Mouse (Mus musculus): ENCODE results near the gene Fam234b. TPM values are rescaled to one million over a fixed set of nuclear protein-coding genes. Genes with fewer than 3 reads are reported as not detected.

Gene Fam234b
- polyA plus RNA-seq, 1 experiment from 2014 or later, result 20.9 TPM

GRCm38 (mm10) chr6:135219916-135220315, 22.1 kb downstream of the Fam234b start:
- Histone ChIP-seq H3K27ac (ENCODE audit: low read depth, low read length) (no peak overlapping the region), H3K9me3 (ENCODE audit: control insufficient read depth) (no peaks in the 10 kb centered on the region), H3K4me3 (ENCODE audit: low read depth, low read length) (no peak overlapping the region), H3K36me3 (ENCODE audit: control insufficient read depth, insufficient read depth) (peaks cover 50% of the 10 kb centered on the region), H3K4me1 (replicated peaks; ENCODE audit: control insufficient read depth, insufficient read depth, low read length) (no peaks in the 10 kb centered on the region), H3K4me2 (replicated peaks; ENCODE audit: low read depth) (no peak overlapping the region), H3K9ac (ENCODE audit: low read depth, low read length) (no peak overlapping the region), H3K27me3 (replicated peaks; ENCODE audit: control insufficient read depth, insufficient read depth, low read length) (no peaks in the 10 kb centered on the region)
- TF ChIP-seq CTCF (IDR thresholded peaks at IDR 0.05; ENCODE audit: low read depth), result no peak
- no peak for ATAC-seq
- WGBS, result 87% methylated on average over 5 of the region's 5 CpGs

GRCm38 (mm10) chr6:135223786-135224416, 26.1 kb downstream of the Fam234b start:
- no peak overlapping the region for H3K4me2 ChIP-seq (replicated peaks; ENCODE audit: low read depth)
- no peak for ATAC-seq
- H3K4me3 ChIP-seq (ENCODE audit: low read depth, low read length), result no peak overlapping the region
- no peak overlapping the region for H3K9ac ChIP-seq (ENCODE audit: low read depth, low read length)
- no peaks in the 10 kb centered on the region for H3K4me1 ChIP-seq (replicated peaks; ENCODE audit: control insufficient read depth, insufficient read depth, low read length)
- H3K27me3 ChIP-seq (replicated peaks; ENCODE audit: control insufficient read depth, insufficient read depth, low read length), result no peaks in the 10 kb centered on the region
- H3K9me3 ChIP-seq (ENCODE audit: control insufficient read depth), result no peaks in the 10 kb centered on the region
- no peak for TF ChIP-seq CTCF (IDR thresholded peaks at IDR 0.05; ENCODE audit: low read depth)
- 77% methylated on average over 6 of the region's 6 CpGs for WGBS
- no peak overlapping the region for H3K27ac ChIP-seq (ENCODE audit: low read depth, low read length)
- H3K36me3 ChIP-seq (ENCODE audit: control insufficient read depth, insufficient read depth), result peaks cover 54% of the 10 kb centered on the region

GRCm38 (mm10) chr6:135228465-135228941, 30.7 kb downstream of the Fam234b start:
- Histone ChIP-seq H3K27ac (ENCODE audit: low read depth, low read length) (no peak overlapping the region; the same call in 1 of the 2 replicates), H3K9ac (ENCODE audit: low read depth, low read length) (no peak overlapping the region), H3K4me1 (replicated peaks; ENCODE audit: control insufficient read depth, insufficient read depth, low read length) (no peaks in the 10 kb centered on the region), H3K4me3 (ENCODE audit: low read depth, low read length) (no peak overlapping the region), H3K36me3 (ENCODE audit: control insufficient read depth, insufficient read depth) (peaks cover 60% of the 10 kb centered on the region), H3K9me3 (ENCODE audit: control insufficient read depth) (no peaks in the 10 kb centered on the region), H3K4me2 (replicated peaks; ENCODE audit: low read depth) (no peak overlapping the region), H3K27me3 (replicated peaks; ENCODE audit: control insufficient read depth, insufficient read depth, low read length) (no peaks in the 10 kb centered on the region)
- no peak for TF ChIP-seq CTCF (IDR thresholded peaks at IDR 0.05; ENCODE audit: low read depth)
- ATAC-seq, result no peak
- 75% methylated on average over 10 of the region's 10 CpGs for WGBS

- no peak for ATAC-seq
- 85% methylated on average over 6 of the region's 6 CpGs for WGBS
Measured at GRCm38 (mm10) chr6:135230586-135230985, 32.8 kb downstream of the Fam234b start.

GRCm38 (mm10) chr6:135232443-135233182, 34.8 kb downstream of the Fam234b start:
- TF ChIP-seq CTCF (IDR thresholded peaks at IDR 0.05; ENCODE audit: low read depth), result no peak
- ATAC-seq, result no peak

More at GRCm38 (mm10) chr6:135230586-135230985, 32.8 kb downstream of the Fam234b start:
- no peak for TF ChIP-seq CTCF (IDR thresholded peaks at IDR 0.05; ENCODE audit: low read depth)
- no peak overlapping the region for H3K4me2 ChIP-seq (replicated peaks; ENCODE audit: low read depth)
- no peak overlapping the region for H3K4me3 ChIP-seq (ENCODE audit: low read depth, low read length)
- no peaks in the 10 kb centered on the region for H3K9me3 ChIP-seq (ENCODE audit: control insufficient read depth)
- peaks cover 67% of the 10 kb centered on the region for H3K36me3 ChIP-seq (ENCODE audit: control insufficient read depth, insufficient read depth)
- no peaks in the 10 kb centered on the region for H3K4me1 ChIP-seq (replicated peaks; ENCODE audit: control insufficient read depth, insufficient read depth, low read length)
- no peaks in the 10 kb centered on the region for H3K27me3 ChIP-seq (replicated peaks; ENCODE audit: control insufficient read depth, insufficient read depth, low read length)
- no peak overlapping the region for H3K27ac ChIP-seq (ENCODE audit: low read depth, low read length)
- H3K9ac ChIP-seq (ENCODE audit: low read depth, low read length), result no peak overlapping the region

GRCm38 (mm10) chr6:135235742-135236141, 38.0 kb downstream of the Fam234b start:
- no peak for TF ChIP-seq CTCF (IDR thresholded peaks at IDR 0.05; ENCODE audit: low read depth)
- WGBS, result 90% methylated on average over 3 of the region's 3 CpGs
- Histone ChIP-seq H3K9ac (ENCODE audit: low read depth, low read length) (no peak overlapping the region), H3K36me3 (ENCODE audit: control insufficient read depth, insufficient read depth) (peaks cover 45% of the 10 kb centered on the region), H3K27ac (ENCODE audit: low read depth, low read length) (no peak overlapping the region), H3K4me3 (ENCODE audit: low read depth, low read length) (no peak overlapping the region), H3K4me2 (replicated peaks; ENCODE audit: low read depth) (no peak overlapping the region), H3K27me3 (replicated peaks; ENCODE audit: control insufficient read depth, insufficient read depth, low read length) (no peaks in the 10 kb centered on the region), H3K4me1 (replicated peaks; ENCODE audit: control insufficient read depth, insufficient read depth, low read length) (no peaks in the 10 kb centered on the region), H3K9me3 (ENCODE audit: control insufficient read depth) (no peaks in the 10 kb centered on the region)
- no peak for ATAC-seq

More at GRCm38 (mm10) chr6:135232443-135233182, 34.8 kb downstream of the Fam234b start:
- no peak overlapping the region for H3K27ac ChIP-seq (ENCODE audit: low read depth, low read length)
- no peak overlapping the region for H3K4me2 ChIP-seq (replicated peaks; ENCODE audit: low read depth)
- H3K9me3 ChIP-seq (ENCODE audit: control insufficient read depth), result no peaks in the 10 kb centered on the region
- H3K4me1 ChIP-seq (replicated peaks; ENCODE audit: control insufficient read depth, insufficient read depth, low read length), result no peaks in the 10 kb centered on the region
- no peak overlapping the region for H3K4me3 ChIP-seq (ENCODE audit: low read depth, low read length)
- no peak overlapping the region for H3K9ac ChIP-seq (ENCODE audit: low read depth, low read length)
- WGBS, result 83% methylated on average over 12 of the region's 12 CpGs
- H3K27me3 ChIP-seq (replicated peaks; ENCODE audit: control insufficient read depth, insufficient read depth, low read length), result no peaks in the 10 kb centered on the region
- peaks cover 59% of the 10 kb centered on the region for H3K36me3 ChIP-seq (ENCODE audit: control insufficient read depth, insufficient read depth)

Measured in intestine, postnatal 0 days (tissue).